Mouse (Mus musculus): ENCODE results near the gene Polh.
A peak's percentile ranks its signal among the peaks of the same experiment; 100 is the strongest.

- TF ChIP-seq CTCF (IDR thresholded peaks at IDR 0.05; ENCODE audit: low read depth): peak; percentile 80
- no peak for TF ChIP-seq EP300 (optimal IDR thresholded peaks at IDR 0.05)
Observed at GRCm38 (mm10) chr17:46170538-46170937, 31.9 kb downstream of the Polh start.
